Mouse (Mus musculus): Measurements from ENCODE around the gene Kif26a. TPM values are rescaled to one million over a fixed set of nuclear protein-coding genes. Genes with fewer than 3 reads are reported as not detected.
A peak's percentile ranks its signal among the peaks of the same experiment; 100 is the strongest.

Gene Kif26a
- total and polyA plus RNA-seq, 2 experiments from 2014 or later, result 1.9 to 26.3 TPM

- no peaks in the 10 kb centered on the region for H3K4me1 ChIP-seq (ENCODE audit: insufficient read depth, low read length)
- no peaks in the 10 kb centered on the region for H3K36me3 ChIP-seq (ENCODE audit: insufficient read depth, low read length)
- 12% methylated on average over 7 of the region's 7 CpGs for WGBS
- H3K9me3 ChIP-seq (ENCODE audit: low read length), result no peaks in the 10 kb centered on the region
- peak; percentile 100 for TF ChIP-seq CTCF (IDR thresholded peaks at IDR 0.05; ENCODE audit: low read depth)
- H3K27me3 ChIP-seq (ENCODE audit: insufficient read depth, low read length), result peaks cover 4% of the 10 kb centered on the region; the same call in 1 of the 2 replicates
- H3K4me3 ChIP-seq (ENCODE audit: low read length), result no peak overlapping the region
- H3K4me2 ChIP-seq (ENCODE audit: low read depth, low read length), result no peak overlapping the region
- H3K27ac ChIP-seq, result no peak overlapping the region
- peak; percentile 61 for ATAC-seq
- H3K9ac ChIP-seq (replicated peaks; ENCODE audit: low read length), result no peak overlapping the region
- DNase-seq (ENCODE audit: low spot score), result peak; percentile 86
Measured at GRCm38 (mm10) chr12:112113710-112114109, 32.3 kb upstream of the Kif26a start.

- Histone ChIP-seq H3K4me1 (ENCODE audit: insufficient read depth, low read length) (no peaks in the 10 kb centered on the region), H3K36me3 (ENCODE audit: insufficient read depth, low read length) (no peaks in the 10 kb centered on the region), H3K27me3 (ENCODE audit: insufficient read depth, low read length) (peaks cover 4% of the 10 kb centered on the region; the same call in 1 of the 2 replicates), H3K4me2 (ENCODE audit: low read depth, low read length) (no peak overlapping the region), H3K9me3 (ENCODE audit: low read length) (no peaks in the 10 kb centered on the region), H3K4me3 (ENCODE audit: low read length) (no peak overlapping the region), H3K9ac (replicated peaks; ENCODE audit: low read length) (no peak overlapping the region), H3K27ac (no peak overlapping the region)
- 67% methylated on average over 5 of the region's 5 CpGs for WGBS
- TF ChIP-seq CTCF (IDR thresholded peaks at IDR 0.05; ENCODE audit: low read depth), result no peak
- no peak for ATAC-seq
- DNase-seq (ENCODE audit: low spot score), result no peak
Measured at GRCm38 (mm10) chr12:112117006-112117405, 29.0 kb upstream of the Kif26a start.

- Histone ChIP-seq H3K9ac (replicated peaks; ENCODE audit: low read length) (no peak overlapping the region), H3K27me3 (ENCODE audit: insufficient read depth, low read length) (peaks cover 4% of the 10 kb centered on the region; the same call in 1 of the 2 replicates), H3K36me3 (ENCODE audit: insufficient read depth, low read length) (no peaks in the 10 kb centered on the region), H3K27ac (no peak overlapping the region), H3K4me1 (ENCODE audit: insufficient read depth, low read length) (no peaks in the 10 kb centered on the region), H3K4me3 (ENCODE audit: low read length) (no peak overlapping the region), H3K4me2 (ENCODE audit: low read depth, low read length) (no peak overlapping the region), H3K9me3 (ENCODE audit: low read length) (no peaks in the 10 kb centered on the region)
- DNase-seq (ENCODE audit: low spot score) (no peak), ATAC-seq (no peak)
- TF ChIP-seq CTCF (IDR thresholded peaks at IDR 0.05; ENCODE audit: low read depth), result no peak
- WGBS, result 87% methylated on average over 7 of the region's 7 CpGs
Measured at GRCm38 (mm10) chr12:112117649-112118048, 28.4 kb upstream of the Kif26a start.

- Histone ChIP-seq H3K4me3 (ENCODE audit: low read length) (no peak overlapping the region), H3K27me3 (ENCODE audit: insufficient read depth, low read length) (no peaks in the 10 kb centered on the region), H3K27ac (no peak overlapping the region), H3K9me3 (ENCODE audit: low read length) (no peaks in the 10 kb centered on the region), H3K9ac (replicated peaks; ENCODE audit: low read length) (no peak overlapping the region), H3K4me1 (ENCODE audit: insufficient read depth, low read length) (no peaks in the 10 kb centered on the region), H3K4me2 (ENCODE audit: low read depth, low read length) (no peak overlapping the region), H3K36me3 (ENCODE audit: insufficient read depth, low read length) (no peaks in the 10 kb centered on the region)
- WGBS, result 90% methylated on average over 3 of the region's 3 CpGs
- no peak for DNase-seq (ENCODE audit: low spot score)
- no peak for ATAC-seq
- no peak for TF ChIP-seq CTCF (IDR thresholded peaks at IDR 0.05; ENCODE audit: low read depth)
Measured at GRCm38 (mm10) chr12:112121188-112121587, 24.8 kb upstream of the Kif26a start.

GRCm38 (mm10) chr12:112125903-112126302, 20.1 kb upstream of the Kif26a start:
- DNase-seq (ENCODE audit: low spot score) (no peak), ATAC-seq (no peak)
- WGBS, result 82% methylated on average over 14 of the region's 14 CpGs
- no peak overlapping the region for H3K4me3 ChIP-seq (ENCODE audit: low read length)
- 0 out of 2 replicates have a peak, but pooled peaks cover 7% of the 10 kb centered on the region for H3K4me1 ChIP-seq (ENCODE audit: insufficient read depth, low read length)
- no peaks in the 10 kb centered on the region for H3K9me3 ChIP-seq (ENCODE audit: low read length)
- H3K9ac ChIP-seq (replicated peaks; ENCODE audit: low read length), result no peak overlapping the region
- H3K27ac ChIP-seq, result no peak overlapping the region
- H3K4me2 ChIP-seq (ENCODE audit: low read depth, low read length), result no peak overlapping the region
- peaks cover 3% of the 10 kb centered on the region; the same call in 1 of the 2 replicates for H3K27me3 ChIP-seq (ENCODE audit: insufficient read depth, low read length)
- TF ChIP-seq CTCF (IDR thresholded peaks at IDR 0.05; ENCODE audit: low read depth), result no peak
- no peaks in the 10 kb centered on the region for H3K36me3 ChIP-seq (ENCODE audit: insufficient read depth, low read length)

- peak; percentile 34 for TF ChIP-seq CTCF (IDR thresholded peaks at IDR 0.05; ENCODE audit: low read depth)
- Histone ChIP-seq H3K4me2 (ENCODE audit: low read depth, low read length) (no peak overlapping the region), H3K9ac (replicated peaks; ENCODE audit: low read length) (no peak overlapping the region), H3K4me1 (ENCODE audit: insufficient read depth, low read length) (0 out of 2 replicates have a peak, but pooled peaks cover 8% of the 10 kb centered on the region), H3K27ac (no peak overlapping the region), H3K27me3 (ENCODE audit: insufficient read depth, low read length) (peaks cover 14% of the 10 kb centered on the region; the same call in 1 of the 2 replicates), H3K36me3 (ENCODE audit: insufficient read depth, low read length) (no peaks in the 10 kb centered on the region), H3K4me3 (ENCODE audit: low read length) (no peak overlapping the region), H3K9me3 (ENCODE audit: low read length) (no peaks in the 10 kb centered on the region)
- ATAC-seq (no peak), DNase-seq (ENCODE audit: low spot score) (no peak)
- WGBS, result 65% methylated on average over 14 of the region's 14 CpGs
Measured at GRCm38 (mm10) chr12:112126931-112127635, 18.9 kb upstream of the Kif26a start.

GRCm38 (mm10) chr12:112128526-112128925, 17.5 kb upstream of the Kif26a start:
- DNase-seq (ENCODE audit: low spot score) (no peak), ATAC-seq (no peak)
- TF ChIP-seq CTCF (IDR thresholded peaks at IDR 0.05; ENCODE audit: low read depth), result no peak
- Histone ChIP-seq H3K4me1 (ENCODE audit: insufficient read depth, low read length) (0 out of 2 replicates have a peak, but pooled peaks cover 8% of the 10 kb centered on the region), H3K36me3 (ENCODE audit: insufficient read depth, low read length) (no peaks in the 10 kb centered on the region), H3K9ac (replicated peaks; ENCODE audit: low read length) (no peak overlapping the region), H3K27me3 (ENCODE audit: insufficient read depth, low read length) (peaks cover 26% of the 10 kb centered on the region; the same call in 1 of the 2 replicates), H3K27ac (no peak overlapping the region), H3K9me3 (ENCODE audit: low read length) (no peaks in the 10 kb centered on the region), H3K4me2 (ENCODE audit: low read depth, low read length) (no peak overlapping the region), H3K4me3 (ENCODE audit: low read length) (no peak overlapping the region)
- 86% methylated on average over 4 of the region's 4 CpGs for WGBS

Data from hindbrain, postnatal 0 days (tissue).